26 mouse cellular contexts compared by ENCODE assay signal in the genomic region with DNA sequence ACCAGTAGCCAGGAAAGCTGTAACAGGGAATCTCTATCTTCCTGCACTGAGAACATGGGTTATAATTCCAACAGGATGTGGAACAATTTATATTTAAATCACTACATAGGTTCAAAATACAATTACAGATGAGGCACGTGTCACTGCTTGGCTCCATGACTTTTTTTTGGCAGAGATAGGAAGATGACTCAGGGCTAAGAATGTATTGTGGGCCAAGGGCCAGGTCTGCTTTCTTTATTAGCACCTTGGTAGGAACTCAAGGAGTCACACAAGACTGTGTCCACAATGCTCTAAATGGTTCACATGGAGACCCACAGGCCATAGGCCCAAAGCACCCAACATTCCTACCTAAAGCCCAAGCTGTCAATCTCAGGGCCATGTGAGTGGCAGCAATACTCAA.
DNase-seq lines count a peak whose midpoint lies in the region; ATAC-seq and TF ChIP-seq lines count a peak whose summit lies in the region.
"Had no signal": no experiment of that assay in that cellular context is flagged by ENCODE, and none has a peak within 500 bp of the region (broad histone marks: within the 10 kb centered on the region; RNA-seq: fewer than 3 reads in every experiment).

No protein-coding gene starts in this region.

- TF ChIP-seq POLR2A in lung, adult 2 months (IDR thresholded peaks at IDR 0.05; ENCODE audit: borderline replicate concordance, extremely low read depth, low read depth, low read length) = no peak
- TF ChIP-seq POLR2A in myocyte (IDR thresholded peaks at IDR 0.05; ENCODE audit: insufficient read length, low read depth) = no peak

- no peak overlapping the region for H3K9ac ChIP-seq in lung, postnatal 0 days (replicated peaks; ENCODE audit: low read depth)
- H3K9ac ChIP-seq in forebrain, postnatal 0 days = no peak overlapping the region
- H3K9ac ChIP-seq: embryonic facial prominence, embryonic 12.5 days; embryonic facial prominence, embryonic 15.5 days; heart, embryonic 12.5 days; heart, embryonic 15.5 days; hindbrain, embryonic 13.5 days; intestine, embryonic 15.5 days had no signal

- no peak for TF ChIP-seq CTCF in lung, postnatal 0 days (IDR thresholded peaks at IDR 0.05)
- no peak for TF ChIP-seq CTCF in lung, adult 2 months (IDR thresholded peaks at IDR 0.05; ENCODE audit: insufficient read depth, low read length)
- no peak for TF ChIP-seq CTCF in forebrain, postnatal 0 days (IDR thresholded peaks at IDR 0.05; ENCODE audit: low read depth)

- WGBS in lung, postnatal 0 days = 31% methylated on average over 1 of the region's 1 CpGs
- 28% methylated on average over 1 of the region's 1 CpGs for WGBS in lung, adult 2 months
- WGBS in forebrain, postnatal 0 days = 62% methylated on average over 1 of the region's 1 CpGs

- peak; percentile 23 for DNase-seq in lung, postnatal 0 days (ENCODE audit: low spot score)
- no peak for DNase-seq in lung, adult 2 months
- peak; percentile 24 for DNase-seq in Muller cell, postnatal 12 days (ENCODE audit: inconsistent ontology term)
- no peak for DNase-seq in layer of hippocampus, adult 9-11 months
- DNase-seq in forebrain, postnatal 0 days = no peak
- DNase-seq: adrenal gland, adult 8-10 months; adrenal gland, postnatal 36 days; cerebellum, adult 18-20 months; cerebellum, adult 9-10 months; cerebellum, postnatal 14 days; gastrocnemius, postnatal 25 days; heart, adult 18-20 months; heart, postnatal 10 days; heart, postnatal 36 days; kidney, adult 11 months had no signal

- H3K27me3 ChIP-seq in lung, postnatal 0 days (replicated peaks; ENCODE audit: insufficient read depth, low read length) = no peaks in the 10 kb centered on the region
- no peaks in the 10 kb centered on the region for H3K27me3 ChIP-seq in myocyte (ENCODE audit: control insufficient read depth, insufficient read depth, insufficient read length)
- H3K27me3 ChIP-seq in forebrain, postnatal 0 days (ENCODE audit: insufficient read depth, low read length) = no peaks in the 10 kb centered on the region
- H3K27me3 ChIP-seq: embryonic facial prominence, embryonic 12.5 days; embryonic facial prominence, embryonic 15.5 days; heart, embryonic 12.5 days; heart, embryonic 15.5 days; hindbrain, embryonic 13.5 days; intestine, embryonic 15.5 days; Patski had no signal

- H3K4me1 ChIP-seq in lung, postnatal 0 days (ENCODE audit: insufficient read depth, low read depth, low read length) = no peaks in the 10 kb centered on the region
- H3K4me1 ChIP-seq in lung, adult 2 months (ENCODE audit: control insufficient read depth, insufficient read depth, low read length) = no peaks in the 10 kb centered on the region
- H3K4me1 ChIP-seq in forebrain, postnatal 0 days (ENCODE audit: insufficient read depth) = no peaks in the 10 kb centered on the region
- H3K4me1 ChIP-seq: embryonic facial prominence, embryonic 12.5 days; embryonic facial prominence, embryonic 15.5 days; heart, embryonic 12.5 days; heart, embryonic 15.5 days; hindbrain, embryonic 10.5 days; hindbrain, embryonic 13.5 days; intestine, embryonic 15.5 days had no signal

- H3K9me3 ChIP-seq in lung, postnatal 0 days (ENCODE audit: low read length) = no peaks in the 10 kb centered on the region
- no peaks in the 10 kb centered on the region for H3K9me3 ChIP-seq in forebrain, postnatal 0 days (ENCODE audit: low read length)
- H3K9me3 ChIP-seq: embryonic facial prominence, embryonic 12.5 days; embryonic facial prominence, embryonic 15.5 days; heart, embryonic 12.5 days; heart, embryonic 15.5 days; hindbrain, embryonic 10.5 days; hindbrain, embryonic 13.5 days; intestine, embryonic 15.5 days had no signal

- H3K4me2 ChIP-seq in lung, postnatal 0 days (replicated peaks; ENCODE audit: low read depth, low read length) = no peak overlapping the region
- no peak overlapping the region for H3K4me2 ChIP-seq in myocyte (ENCODE audit: low read depth)
- H3K4me2 ChIP-seq in forebrain, postnatal 0 days (ENCODE audit: low read depth) = no peak overlapping the region
- H3K4me2 ChIP-seq: embryonic facial prominence, embryonic 12.5 days; embryonic facial prominence, embryonic 15.5 days; heart, embryonic 12.5 days; heart, embryonic 15.5 days; hindbrain, embryonic 13.5 days; intestine, embryonic 15.5 days had no signal

- no peak overlapping the region for H3K4me3 ChIP-seq in lung, postnatal 0 days (ENCODE audit: low read depth, low read length)
- no peak overlapping the region for H3K4me3 ChIP-seq in lung, adult 2 months (replicated peaks; ENCODE audit: extremely low read depth, low read depth, low read length)
- no peak overlapping the region for H3K4me3 ChIP-seq in myocyte
- H3K4me3 ChIP-seq in forebrain, postnatal 0 days (ENCODE audit: low read depth, low read length) = no peak overlapping the region
- H3K4me3 ChIP-seq: embryonic facial prominence, embryonic 12.5 days; embryonic facial prominence, embryonic 15.5 days; heart, embryonic 12.5 days; heart, embryonic 15.5 days; hindbrain, embryonic 10.5 days; hindbrain, embryonic 13.5 days; intestine, embryonic 15.5 days had no signal

- no peak for ATAC-seq in lung, postnatal 0 days
- no peak for ATAC-seq in forebrain, postnatal 0 days
- ATAC-seq: forebrain, embryonic 14.5 days; hindbrain, embryonic 16.5 days; intestine, embryonic 15.5 days; Patski had no signal

- H3K27ac ChIP-seq in lung, postnatal 0 days (ENCODE audit: low read length) = no peak overlapping the region
- no peak overlapping the region for H3K27ac ChIP-seq in forebrain, postnatal 0 days (ENCODE audit: low read depth, low read length)
- H3K27ac ChIP-seq: embryonic facial prominence, embryonic 12.5 days; embryonic facial prominence, embryonic 15.5 days; heart, embryonic 15.5 days; hindbrain, embryonic 10.5 days; hindbrain, embryonic 13.5 days; intestine, embryonic 15.5 days had no signal

- H3K36me3 ChIP-seq in lung, postnatal 0 days (ENCODE audit: insufficient read depth, low read length) = no peaks in the 10 kb centered on the region
- H3K36me3 ChIP-seq in myocyte (ENCODE audit: control insufficient read depth, insufficient read depth) = no peaks in the 10 kb centered on the region
- no peaks in the 10 kb centered on the region for H3K36me3 ChIP-seq in forebrain, postnatal 0 days (ENCODE audit: insufficient read depth)
- H3K36me3 ChIP-seq: embryonic facial prominence, embryonic 12.5 days; embryonic facial prominence, embryonic 15.5 days; heart, embryonic 12.5 days; heart, embryonic 15.5 days; hindbrain, embryonic 10.5 days; hindbrain, embryonic 13.5 days; intestine, embryonic 15.5 days had no signal

- TF ChIP-seq EP300 in lung, postnatal 0 days (IDR thresholded peaks at IDR 0.05) = no peak

- H3ac ChIP-seq in myocyte (ENCODE audit: control insufficient read depth, insufficient read length) = no peak overlapping the region

- H3K79me2 ChIP-seq in myocyte (ENCODE audit: control insufficient read depth, insufficient read depth) = no peaks in the 10 kb centered on the region

TF ChIP-seq in myocyte, 11 proteins besides CTCF, POLR2A, EP300 and RAD21:
- TF ChIP-seq TCF3 (IDR thresholded peaks at IDR 0.05; ENCODE audit: insufficient read length, low read depth) (no peak), USF1 (IDR thresholded peaks at IDR 0.05; ENCODE audit: low read depth) (peak; percentile 4)
TF ChIP-seq in myocyte: peak in this region for 1.

Comparison
In these comparisons a context has a peak if more than half of its experiments do, and no peak if none do; other contexts are left out.
1. DNase-seq: peak in lung, postnatal 0 days (single experiment) and Muller cell, postnatal 12 days (single experiment); none in lung, adult 2 months (single experiment), layer of hippocampus, adult 9-11 months (single experiment) and forebrain, postnatal 0 days (single experiment).